Mouse (Mus musculus) embryo, embryonic 10 days (tissue): ENCODE data around the gene Rap1b.

ENCODE experiments used
- DNase-seq: peaks from one replicate; pipeline ENCODE4 v3.0.0-alpha.2; 2015; ENCODE audit warnings: low spot score

The Rap1b gene

DNA sequence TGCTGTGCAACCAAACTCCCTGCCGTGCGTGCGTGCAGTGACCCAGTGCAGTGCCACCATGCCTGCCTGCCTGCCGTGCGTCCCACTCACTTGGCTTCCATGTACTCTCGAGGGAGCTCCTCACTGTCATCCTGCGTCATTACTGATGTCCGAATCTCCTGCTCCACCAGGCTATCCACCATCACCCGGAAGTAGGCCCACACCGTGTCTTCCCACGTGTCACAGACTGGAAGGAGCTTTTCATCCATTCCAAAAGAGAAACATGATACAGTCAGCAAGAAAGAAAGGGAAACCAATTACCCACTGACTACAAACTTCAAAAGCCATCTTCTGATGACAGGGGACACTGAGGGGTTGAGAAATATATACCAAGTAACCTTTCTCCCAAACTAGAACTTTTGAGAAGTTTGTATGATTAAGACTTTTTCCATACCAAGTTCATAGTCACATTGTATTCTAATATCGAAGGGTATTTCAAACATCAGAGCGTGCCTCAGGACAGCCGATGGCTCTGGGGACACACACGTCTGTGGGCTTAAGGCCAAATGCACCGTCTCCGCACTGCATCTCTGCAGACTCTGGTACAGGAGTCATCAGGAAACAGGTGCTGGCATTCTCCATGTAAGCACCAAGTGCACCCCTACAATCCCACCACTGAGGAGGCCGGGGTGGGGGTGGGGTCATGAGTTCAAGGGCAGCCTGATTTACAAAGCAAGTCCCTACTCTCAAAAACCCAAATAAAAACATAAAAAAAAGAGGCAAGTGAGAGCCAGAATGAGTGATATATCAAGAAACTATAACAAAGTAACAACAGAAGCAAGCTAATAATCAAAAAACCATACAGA is 75.3 kb downstream of the Rap1b start:
- no peak for DNase-seq

DNA sequence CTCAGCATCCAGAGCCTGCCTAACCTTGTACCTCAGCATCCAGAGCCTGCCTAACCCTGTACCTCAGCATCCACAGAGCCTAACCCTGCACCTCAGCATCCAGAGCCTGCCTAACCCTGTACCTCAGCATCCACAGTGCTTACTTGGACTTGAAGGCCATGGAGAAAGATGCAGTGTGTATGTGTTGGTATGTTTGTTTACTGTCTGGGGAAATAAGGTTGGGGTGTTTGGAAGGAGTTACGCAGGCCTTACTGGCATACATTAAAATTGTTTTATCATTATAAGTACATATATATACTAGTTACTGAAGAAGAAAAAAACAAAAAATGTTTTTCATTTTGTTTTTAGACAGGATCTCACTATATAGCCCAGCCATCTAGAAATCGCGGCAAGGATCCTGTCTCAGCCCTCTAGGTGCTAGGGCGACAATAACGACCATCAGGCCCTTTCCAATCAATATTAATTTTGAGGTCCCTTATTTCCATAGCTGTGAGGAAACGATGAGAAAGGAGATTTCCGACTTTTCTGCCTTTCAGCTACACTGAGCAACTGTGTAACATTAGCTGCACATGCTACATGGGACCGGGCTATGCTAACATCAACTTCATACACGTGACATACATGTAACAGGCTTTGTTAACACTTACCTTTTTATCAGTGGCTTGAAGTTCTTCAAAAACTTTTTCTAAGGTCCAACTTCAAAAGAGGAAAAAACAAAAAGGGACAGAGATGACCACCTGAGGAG is 76.1 kb downstream of the Rap1b start:
- no peak for DNase-seq

DNA sequence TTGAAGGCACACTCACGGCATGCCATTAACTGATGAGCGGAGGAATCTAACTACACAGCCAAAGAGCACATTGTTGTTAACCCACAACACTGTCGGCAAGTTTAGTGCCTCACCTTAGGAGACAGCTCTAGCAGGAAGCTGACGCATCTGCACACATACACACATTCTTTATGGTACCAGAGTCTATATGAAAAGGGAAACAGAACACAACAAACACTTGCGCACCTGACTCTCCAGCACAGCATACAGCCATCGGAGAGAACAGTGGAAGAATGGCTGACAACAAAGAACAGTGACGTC is 77.7 kb downstream of the Rap1b start:
- DNase-seq, result no peak

DNA sequence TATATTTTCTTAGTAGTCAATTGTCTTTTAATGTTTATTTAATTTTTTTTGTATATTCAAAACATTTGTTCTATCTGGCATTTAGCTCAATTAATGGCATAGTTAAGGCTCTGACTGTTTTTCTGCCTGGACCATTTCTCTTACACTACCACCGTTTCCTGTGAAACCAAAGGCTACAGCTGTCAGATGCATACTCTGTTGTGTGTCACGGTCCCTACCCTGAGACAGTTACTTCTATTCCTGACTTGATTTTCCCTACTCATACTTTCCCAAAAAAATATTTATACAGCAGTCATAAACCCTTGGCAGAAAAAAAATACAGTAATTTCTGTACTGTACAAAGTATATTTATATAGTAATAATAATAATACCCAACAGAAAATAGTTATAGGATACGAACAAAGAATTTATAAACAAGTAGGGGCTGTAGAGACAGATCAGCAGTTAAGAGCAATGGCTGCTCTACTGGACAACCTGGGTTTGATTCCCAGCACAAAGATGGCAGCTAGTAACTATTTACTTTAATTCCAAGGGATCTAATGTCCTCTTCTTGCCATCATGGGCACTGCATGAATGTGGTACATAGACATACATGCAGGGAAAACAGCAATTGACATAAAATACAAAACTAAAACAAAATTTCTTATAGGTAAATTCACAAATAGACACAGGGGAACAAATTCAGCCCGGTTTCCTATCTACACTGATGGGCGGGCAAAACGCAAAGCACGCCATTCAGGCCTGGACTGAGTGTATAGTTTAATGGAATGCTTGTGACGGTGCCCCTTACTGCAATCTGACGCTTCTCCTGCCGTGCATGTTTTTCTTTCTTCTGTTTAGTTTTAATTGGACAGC is 78.3 kb downstream of the Rap1b start:
- no peak for DNase-seq

DNA sequence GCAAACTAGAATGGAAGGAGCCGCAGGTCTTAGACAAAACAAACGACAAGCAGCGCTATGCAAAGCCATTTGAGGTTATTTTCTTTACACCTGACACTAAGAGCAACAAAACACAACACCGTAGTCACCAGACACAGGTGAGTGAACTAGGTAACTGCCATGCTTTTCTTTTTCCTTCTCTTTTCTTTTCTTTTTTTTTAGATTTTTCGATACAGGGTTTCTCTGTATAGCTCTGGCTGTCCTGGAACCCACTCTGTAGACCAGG is 79.0 kb downstream of the Rap1b start:
- no peak for DNase-seq

DNA sequence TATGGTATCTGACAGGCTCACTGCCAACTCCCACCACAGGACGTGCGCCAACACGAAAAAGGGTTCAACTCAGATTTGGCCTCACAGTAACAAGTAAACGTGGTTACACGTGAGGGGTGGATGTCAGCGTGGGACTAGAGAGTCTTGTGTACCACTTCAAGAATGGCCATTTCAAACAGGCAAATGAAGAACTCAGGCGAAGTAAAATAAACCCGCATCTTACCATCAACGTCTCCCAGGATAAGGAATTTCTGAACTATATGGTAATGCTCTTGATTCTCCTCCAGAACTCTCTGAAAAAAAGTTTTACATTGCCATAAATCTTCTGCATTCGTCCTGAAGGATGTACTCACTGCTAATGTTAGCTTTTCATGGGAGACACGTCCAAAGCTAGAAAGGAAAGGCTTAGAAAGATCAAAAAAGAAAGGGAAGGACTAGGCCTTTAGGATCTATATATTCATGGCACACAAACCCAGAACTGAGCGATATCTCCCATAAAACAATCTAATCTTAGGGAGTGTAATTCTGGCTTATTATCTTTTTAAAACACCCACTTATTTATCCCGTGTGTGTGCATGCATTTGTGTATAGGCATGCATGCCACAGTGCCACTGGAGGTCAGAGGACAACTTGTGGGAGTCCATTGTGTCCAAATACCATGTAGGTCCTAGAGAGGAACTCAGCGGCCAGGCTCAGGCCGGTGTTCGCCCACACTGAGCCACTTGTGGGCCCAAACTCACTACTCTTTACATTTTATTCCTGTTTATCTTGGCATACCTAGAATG is 79.5 kb downstream of the Rap1b start:
- DNase-seq, result no peak

DNA sequence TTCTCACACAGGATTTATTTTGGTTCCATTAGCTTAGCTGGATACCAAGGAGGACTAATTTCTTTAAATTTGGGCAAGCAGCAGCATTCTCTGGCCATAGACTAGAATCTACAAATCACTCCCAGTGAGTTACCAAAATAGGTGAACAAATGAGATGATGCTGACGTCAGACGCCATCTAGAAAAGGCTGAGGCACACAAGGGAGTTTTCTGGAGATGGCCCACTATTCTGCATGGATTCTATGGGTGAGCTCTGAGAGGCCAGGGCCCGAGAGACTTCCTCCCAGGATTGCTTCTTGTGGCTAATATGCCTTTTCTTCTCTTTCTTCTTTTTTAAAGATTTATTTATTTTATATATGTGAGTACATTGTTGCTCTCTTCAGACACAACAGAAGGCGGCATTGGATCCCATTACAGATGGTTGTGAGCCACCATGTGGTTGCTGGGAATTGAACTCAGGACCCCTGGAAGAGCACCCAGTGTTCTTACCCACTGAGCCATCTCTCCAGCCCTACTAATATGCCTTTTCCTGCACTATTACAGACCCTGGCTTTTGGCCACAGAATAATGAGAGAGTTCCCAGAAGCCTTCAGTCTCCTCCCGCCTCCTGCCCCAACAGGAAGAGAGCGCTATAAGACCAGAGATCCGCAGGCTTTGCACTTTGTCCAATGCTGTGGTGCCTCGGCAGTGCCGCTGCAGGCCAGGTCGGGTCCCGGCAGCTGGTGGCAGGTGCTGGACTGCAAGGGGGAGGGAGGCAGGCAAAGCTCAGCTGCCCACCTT is 80.5 kb downstream of the Rap1b start:
- no peak for DNase-seq

DNA sequence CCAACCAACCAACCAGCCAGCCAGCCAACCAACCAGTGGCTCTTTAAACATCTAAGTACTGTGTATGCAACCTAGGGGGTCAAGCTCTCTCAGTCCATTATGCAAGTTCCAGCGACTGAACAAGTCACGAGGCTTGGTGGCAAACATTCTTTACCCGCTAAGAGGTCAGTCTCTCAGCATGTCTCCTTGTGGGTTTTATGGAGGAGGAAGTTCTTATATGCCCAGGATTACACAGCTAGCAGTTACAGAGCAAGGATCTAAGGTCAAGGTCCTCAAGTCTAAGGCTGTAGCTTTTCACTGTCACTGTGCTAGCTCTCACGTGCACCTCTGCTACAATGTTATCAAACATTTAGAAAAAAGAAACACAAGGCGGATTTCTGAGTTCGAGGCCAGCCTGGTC is 81.2 kb downstream of the Rap1b start:
- no peak for DNase-seq
